Mouse (Mus musculus): ENCODE measurements around the gene Ltbr. TPM values are rescaled to one million over a fixed set of nuclear protein-coding genes. Genes with fewer than 3 reads are reported as not detected.

Ltbr gene
- 37.3 and 38.6 TPM in 2 replicates for polyA plus RNA-seq (2016; fragmentation: Nextera tagmentation; extraction: Ambion mirVana)

DNA sequence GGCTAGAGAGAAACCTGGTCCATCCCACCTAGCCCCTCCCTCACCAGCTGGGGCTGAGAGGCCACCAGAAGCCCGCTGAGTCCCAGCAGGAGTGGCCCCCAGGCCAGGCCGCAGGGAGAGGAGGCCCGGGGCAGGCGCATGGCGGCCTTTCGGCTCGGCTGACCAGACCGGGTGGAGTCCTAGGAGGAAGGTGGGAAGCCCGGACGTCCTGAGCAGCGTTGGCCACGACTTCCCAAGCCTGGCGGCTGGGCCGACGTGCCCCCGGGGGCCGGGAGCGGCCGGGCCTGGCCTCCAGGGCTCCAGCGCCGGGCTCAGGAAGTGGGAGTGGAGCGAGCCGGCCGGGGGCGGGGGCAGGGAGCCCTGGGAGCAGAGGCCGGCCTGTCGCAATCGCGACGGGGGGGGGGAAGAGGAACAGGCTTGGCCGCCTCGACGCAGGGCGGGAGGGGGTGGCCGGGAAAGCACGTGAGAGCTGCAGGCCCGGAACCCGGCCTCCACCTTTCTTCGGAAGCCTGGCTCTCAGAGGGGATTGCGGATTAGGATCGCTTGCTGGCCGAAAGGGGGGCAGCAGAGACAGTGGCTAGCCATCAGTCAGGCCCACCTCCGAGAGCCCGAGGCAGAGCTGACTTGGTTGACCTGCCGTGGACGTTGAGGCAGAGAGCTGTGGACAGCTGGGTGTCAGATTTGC, at the start of gene Ltbr:
Ltbr (minus strand) TSS at position 340 of the 685 bp plus-strand sequence.
- peak within 1 kb of the TSS; percentile 78 for H3K4me2 ChIP-seq
- peak within 1 kb of the TSS; percentile 83 for H3K27ac ChIP-seq
- H3K4me3 ChIP-seq (replicated peaks) = peak within 1 kb of the TSS; percentile 53
- under 1% methylated on average over 36 of the region's 46 CpGs for WGBS
- peaks cover 17% of the 10 kb centered on the region for H3K36me3 ChIP-seq
- H3K9me3 ChIP-seq = no peaks in the 10 kb centered on the region
- ATAC-seq (ENCODE audit: insufficient number of reproducible peaks, insufficient read depth, low FRiP score, low TSS enrichment, low read depth) = peak; percentile 58
- peak within 1 kb of the TSS; percentile 89 for H3K9ac ChIP-seq (replicated peaks)
- peaks cover 49% of the 10 kb centered on the region for H3K4me1 ChIP-seq (replicated peaks)
- H3K27me3 ChIP-seq = 0 out of 2 replicates have a peak, but pooled peaks cover 2% of the 10 kb centered on the region

DNA sequence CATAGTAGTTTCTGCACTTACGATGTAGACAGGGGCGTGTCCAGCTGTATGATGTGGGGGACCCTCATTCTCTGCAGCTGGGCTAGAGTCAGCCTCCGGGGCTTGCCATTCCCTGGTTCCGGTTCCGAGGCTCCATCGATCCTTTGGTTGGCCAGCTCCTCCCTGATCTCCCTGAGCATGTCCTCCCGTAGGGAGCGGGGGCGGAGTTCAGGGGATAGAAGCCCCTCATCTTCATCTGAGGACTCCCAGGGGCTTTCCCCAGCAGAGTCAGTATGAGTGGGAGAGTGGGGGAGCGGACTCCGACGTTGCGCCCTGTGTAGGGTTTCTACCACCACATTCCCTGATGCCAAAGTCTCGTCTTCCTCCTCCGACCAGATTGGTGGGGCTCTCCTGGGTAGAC, 49.3 kb upstream of the Ltbr start:
- peaks cover 30% of the 10 kb centered on the region for H3K4me1 ChIP-seq (replicated peaks)
- peaks cover 50% of the 10 kb centered on the region for H3K36me3 ChIP-seq
- 26% methylated on average over 15 of the region's 15 CpGs for WGBS
- no peak overlapping the region for H3K4me3 ChIP-seq (replicated peaks)
- no peak overlapping the region for H3K9ac ChIP-seq (replicated peaks)
- H3K4me2 ChIP-seq = peak overlapping the region; percentile 30
- peaks cover 40% of the 10 kb centered on the region for H3K27me3 ChIP-seq
- H3K27ac ChIP-seq = no peak overlapping the region
- ATAC-seq (ENCODE audit: insufficient number of reproducible peaks, insufficient read depth, low FRiP score, low TSS enrichment, low read depth) = no peak
- H3K9me3 ChIP-seq = no peaks in the 10 kb centered on the region

DNA sequence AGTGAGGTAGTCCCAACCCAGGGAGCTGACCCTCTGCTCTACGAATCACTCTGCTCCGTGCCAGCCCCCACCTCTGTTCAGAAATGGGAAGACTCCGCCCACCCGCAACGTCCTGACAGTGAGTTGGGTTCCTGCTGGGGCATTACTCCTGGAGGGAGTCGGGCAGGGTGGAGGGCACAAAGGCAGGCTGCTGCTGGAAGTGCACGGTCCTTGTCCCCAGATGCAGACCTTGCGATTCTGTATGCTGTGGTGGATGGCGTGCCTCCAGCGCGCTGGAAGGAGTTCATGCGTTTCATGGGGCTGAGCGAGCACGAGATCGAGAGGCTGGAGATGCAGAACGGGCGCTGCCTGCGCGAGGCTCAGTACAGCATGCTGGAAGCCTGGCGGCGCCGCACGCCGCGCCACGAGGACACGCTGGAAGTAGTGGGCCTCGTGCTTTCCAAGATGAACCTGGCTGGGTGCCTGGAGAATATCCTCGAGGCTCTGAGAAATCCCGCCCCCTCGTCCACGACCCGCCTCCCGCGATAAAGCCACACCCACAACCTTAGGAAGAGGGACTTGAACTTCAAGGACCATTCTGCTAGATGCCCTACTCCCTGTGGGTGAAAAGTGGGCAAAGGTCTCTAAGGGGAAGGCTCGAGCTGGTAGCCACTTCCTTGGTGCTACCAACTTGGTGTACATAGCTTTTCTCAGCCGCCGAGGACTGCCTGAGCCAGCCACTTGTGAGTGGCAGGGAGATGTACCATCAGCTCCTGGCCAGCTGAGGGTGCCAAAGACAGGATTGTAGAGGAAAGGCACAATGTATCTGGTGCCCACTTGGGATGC, 48.0 kb upstream of the Ltbr start:
- Histone ChIP-seq H3K9me3 (no peaks in the 10 kb centered on the region), H3K4me1 (replicated peaks) (peaks cover 26% of the 10 kb centered on the region), H3K9ac (replicated peaks) (no peak overlapping the region), H3K27ac (0 out of 2 replicates have a peak overlapping the region, but pooled peaks have one; percentile 17), H3K36me3 (peaks cover 60% of the 10 kb centered on the region), H3K27me3 (peaks cover 40% of the 10 kb centered on the region), H3K4me3 (replicated peaks) (no peak overlapping the region), H3K4me2 (no peak overlapping the region)
- WGBS = 36% methylated on average over 38 of the region's 38 CpGs
- no peak for ATAC-seq (ENCODE audit: insufficient number of reproducible peaks, insufficient read depth, low FRiP score, low TSS enrichment, low read depth)

DNA sequence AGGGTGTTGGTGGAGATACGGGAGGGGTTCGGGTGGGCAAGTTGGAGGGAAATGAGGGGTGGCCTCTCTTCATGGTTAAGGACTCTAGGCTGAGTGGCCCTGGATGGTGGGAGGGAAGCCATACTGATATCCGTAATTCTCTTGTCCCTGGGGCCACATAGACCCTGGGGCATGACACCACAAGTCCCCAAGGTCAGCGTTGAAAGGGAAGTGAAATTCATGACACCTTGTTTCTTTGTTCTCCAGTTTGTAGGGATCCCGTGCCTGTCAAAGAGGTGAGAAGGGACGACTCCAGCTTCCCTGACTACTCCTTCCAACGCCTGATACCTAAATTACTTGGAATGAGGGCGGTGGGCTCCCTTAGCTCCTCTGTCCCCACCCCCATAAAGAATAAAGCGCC, 47.2 kb upstream of the Ltbr start:
- WGBS = 56% methylated on average over 9 of the region's 9 CpGs
- H3K9ac ChIP-seq (replicated peaks) = no peak overlapping the region
- H3K4me3 ChIP-seq (replicated peaks) = no peak overlapping the region
- no peak overlapping the region for H3K4me2 ChIP-seq
- H3K4me1 ChIP-seq (replicated peaks) = peaks cover 34% of the 10 kb centered on the region
- no peak overlapping the region for H3K27ac ChIP-seq
- no peaks in the 10 kb centered on the region for H3K9me3 ChIP-seq
- H3K27me3 ChIP-seq = peaks cover 40% of the 10 kb centered on the region
- ATAC-seq (ENCODE audit: insufficient number of reproducible peaks, insufficient read depth, low FRiP score, low TSS enrichment, low read depth) = no peak
- peaks cover 60% of the 10 kb centered on the region for H3K36me3 ChIP-seq

DNA sequence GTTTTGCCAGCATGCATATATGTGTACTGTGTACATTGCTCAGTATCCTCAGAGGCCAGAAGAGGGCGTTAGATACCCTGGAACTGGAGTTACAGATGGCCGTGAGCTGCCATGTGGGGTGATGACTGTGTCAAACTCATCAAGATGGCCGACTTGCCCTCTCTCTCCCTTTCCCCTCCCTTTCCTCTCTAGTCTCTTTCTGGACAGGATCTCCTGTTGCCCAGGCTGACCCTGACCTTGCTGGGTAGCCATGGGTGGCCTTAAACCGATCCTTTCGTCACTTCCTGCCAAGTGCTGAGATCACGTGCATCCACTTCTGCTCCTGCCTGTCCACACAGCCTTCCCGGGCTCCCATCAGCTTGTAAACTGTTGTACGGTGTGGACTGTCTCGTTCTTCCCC, 46.3 kb upstream of the Ltbr start:
- H3K9me3 ChIP-seq = no peaks in the 10 kb centered on the region
- H3K27ac ChIP-seq = no peak overlapping the region
- H3K9ac ChIP-seq (replicated peaks) = no peak overlapping the region
- H3K27me3 ChIP-seq = peaks cover 40% of the 10 kb centered on the region
- peaks cover 60% of the 10 kb centered on the region for H3K36me3 ChIP-seq
- ATAC-seq (ENCODE audit: insufficient number of reproducible peaks, insufficient read depth, low FRiP score, low TSS enrichment, low read depth) = no peak
- WGBS = 50% methylated on average over 9 of the region's 9 CpGs
- H3K4me2 ChIP-seq = no peak overlapping the region
- H3K4me3 ChIP-seq (replicated peaks) = no peak overlapping the region
- H3K4me1 ChIP-seq (replicated peaks) = peaks cover 43% of the 10 kb centered on the region

DNA sequence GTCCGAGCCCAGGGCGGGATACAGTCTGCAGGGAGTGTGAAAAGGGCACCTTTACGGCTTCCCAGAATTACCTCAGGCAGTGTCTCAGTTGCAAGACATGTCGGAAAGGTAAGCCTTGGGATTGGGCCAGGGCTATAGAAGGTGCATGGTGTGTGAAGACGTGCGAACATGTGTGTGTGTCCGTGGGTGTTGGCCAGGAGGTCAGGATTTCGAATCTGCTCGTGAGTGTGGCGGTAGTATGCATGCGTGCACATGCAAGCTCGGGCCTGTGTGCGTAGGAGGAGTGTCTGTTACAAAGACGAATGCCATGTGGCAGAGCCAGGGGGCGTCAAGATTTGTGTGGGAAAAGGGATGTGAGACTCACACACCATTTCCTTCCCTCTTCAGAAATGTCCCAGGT, 43.6 kb upstream of the Ltbr start:
- H3K36me3 ChIP-seq = peaks cover 53% of the 10 kb centered on the region
- no peak overlapping the region for H3K27ac ChIP-seq
- no peaks in the 10 kb centered on the region for H3K9me3 ChIP-seq
- no peak for ATAC-seq (ENCODE audit: insufficient number of reproducible peaks, insufficient read depth, low FRiP score, low TSS enrichment, low read depth)
- no peak overlapping the region for H3K4me3 ChIP-seq (replicated peaks)
- peaks cover 19% of the 10 kb centered on the region for H3K27me3 ChIP-seq
- peaks cover 45% of the 10 kb centered on the region for H3K4me1 ChIP-seq (replicated peaks)
- no peak overlapping the region for H3K9ac ChIP-seq (replicated peaks)
- WGBS = 89% methylated on average over 15 of the region's 15 CpGs
- H3K4me2 ChIP-seq = no peak overlapping the region

DNA sequence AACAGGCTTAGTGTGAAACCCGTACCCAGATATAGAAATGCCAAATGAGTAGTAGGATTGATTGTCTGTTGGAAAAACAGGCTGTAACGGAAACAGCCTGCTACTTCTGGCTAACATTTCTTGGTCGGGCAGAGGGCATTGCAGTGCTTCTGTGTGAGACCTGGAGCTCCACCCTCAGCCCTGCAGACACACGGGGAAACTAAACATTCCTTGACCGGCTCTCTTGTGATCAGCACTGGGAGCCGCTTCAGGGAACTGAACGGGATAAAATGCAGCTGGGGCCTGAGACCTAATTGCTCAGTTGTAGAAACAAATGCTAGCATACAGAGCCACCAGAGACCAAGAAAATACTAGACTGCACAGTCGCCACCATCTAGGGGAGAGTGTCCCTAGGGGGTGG, 42.6 kb upstream of the Ltbr start:
- Histone ChIP-seq H3K4me1 (replicated peaks) (peaks cover 55% of the 10 kb centered on the region), H3K27ac (0 out of 2 replicates have a peak overlapping the region, but pooled peaks have one; percentile 35), H3K36me3 (peaks cover 43% of the 10 kb centered on the region), H3K4me2 (peak overlapping the region; percentile 49; the same call in 1 of the 2 replicates), H3K27me3 (peaks cover 9% of the 10 kb centered on the region), H3K4me3 (replicated peaks) (no peak overlapping the region), H3K9ac (replicated peaks) (no peak overlapping the region), H3K9me3 (no peaks in the 10 kb centered on the region)
- ATAC-seq (ENCODE audit: insufficient number of reproducible peaks, insufficient read depth, low FRiP score, low TSS enrichment, low read depth) = no peak
- WGBS = 25% methylated on average over 8 of the region's 8 CpGs

DNA sequence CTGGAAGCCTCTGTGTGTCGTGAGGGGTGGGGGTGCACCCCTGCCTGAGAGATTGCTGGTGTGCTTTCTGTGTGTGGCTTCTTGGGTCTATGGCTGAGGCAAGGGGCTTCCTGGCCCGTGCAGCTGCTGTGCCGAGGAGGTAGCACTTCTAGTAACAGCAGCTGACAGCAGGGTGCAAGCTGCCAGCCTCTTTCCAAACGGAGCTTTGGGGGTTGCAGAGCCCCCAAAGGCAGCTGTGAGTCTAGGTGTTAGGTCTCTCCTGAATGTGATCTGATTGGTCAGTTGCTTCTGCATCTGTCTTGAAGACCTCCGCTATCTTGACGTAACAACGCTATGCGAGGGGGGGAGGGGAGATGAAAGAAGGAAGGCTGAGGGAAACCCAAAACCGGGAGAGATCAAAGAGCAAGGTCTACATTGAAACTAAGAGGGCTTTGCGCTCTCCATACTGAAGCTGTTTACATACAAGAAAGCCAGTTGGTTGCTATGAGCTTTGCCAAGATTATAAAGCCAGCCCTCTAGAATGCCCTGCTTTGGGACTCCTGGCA, 41.6 kb upstream of the Ltbr start:
- peak overlapping the region; percentile 37; the same call in 1 of the 2 replicates for H3K9ac ChIP-seq (replicated peaks)
- H3K36me3 ChIP-seq = peaks cover 33% of the 10 kb centered on the region
- ATAC-seq (ENCODE audit: insufficient number of reproducible peaks, insufficient read depth, low FRiP score, low TSS enrichment, low read depth) = no peak; the same call in 1 of the 2 replicates
- peak overlapping the region; percentile 84 for H3K27ac ChIP-seq
- no peaks in the 10 kb centered on the region for H3K27me3 ChIP-seq
- H3K4me1 ChIP-seq (replicated peaks) = peaks cover 65% of the 10 kb centered on the region
- H3K4me3 ChIP-seq (replicated peaks) = peak overlapping the region; percentile 20
- H3K4me2 ChIP-seq = peak overlapping the region; percentile 49
- no peaks in the 10 kb centered on the region for H3K9me3 ChIP-seq
- 4% methylated on average over 10 of the region's 10 CpGs for WGBS

DNA sequence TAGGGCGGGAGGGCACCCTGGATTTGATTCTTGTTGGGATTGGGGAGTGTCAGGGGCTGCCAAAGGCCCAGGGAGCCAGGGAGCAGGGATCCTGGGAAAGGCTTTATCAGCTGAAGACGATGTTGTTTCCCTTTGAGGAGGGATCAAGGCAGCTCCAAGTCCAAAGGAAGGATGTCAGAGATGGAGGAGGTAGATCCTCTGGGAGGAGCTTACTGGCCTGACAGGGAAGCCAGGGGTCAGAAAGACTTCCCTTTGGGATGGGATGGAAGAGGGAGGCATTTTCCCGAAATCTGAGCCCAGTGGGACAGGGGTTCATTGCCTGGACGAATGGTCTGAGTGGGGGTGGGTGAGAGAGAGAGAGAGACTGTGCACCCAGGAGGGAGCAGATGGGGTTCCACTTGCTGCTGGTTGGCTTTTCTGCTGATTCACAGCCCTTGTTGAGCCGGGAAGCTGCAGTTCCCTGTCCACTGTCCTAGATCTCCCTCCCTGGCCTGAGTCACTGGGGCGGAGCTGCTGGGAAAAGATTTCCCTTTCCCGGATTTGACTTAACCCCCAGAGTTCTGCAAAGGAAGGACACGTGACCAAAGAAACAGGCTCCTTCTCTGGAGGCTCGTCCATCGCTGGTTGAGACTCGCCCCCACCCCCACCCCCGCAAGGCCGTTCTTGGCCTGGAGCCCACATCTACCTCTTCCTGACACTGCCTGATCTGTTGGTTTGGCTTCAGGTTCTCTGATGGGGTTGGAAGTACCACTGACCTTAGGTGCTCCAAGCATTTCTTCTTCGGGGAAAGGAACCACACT, 40.9 kb upstream of the Ltbr start:
- peaks cover 25% of the 10 kb centered on the region for H3K36me3 ChIP-seq
- peak overlapping the region; percentile 84 for H3K27ac ChIP-seq
- H3K27me3 ChIP-seq = no peaks in the 10 kb centered on the region
- no peak overlapping the region; the same call in 1 of the 2 replicates for H3K9ac ChIP-seq (replicated peaks)
- no peak for ATAC-seq (ENCODE audit: insufficient number of reproducible peaks, insufficient read depth, low FRiP score, low TSS enrichment, low read depth)
- WGBS = 7% methylated on average over 14 of the region's 14 CpGs
- no peaks in the 10 kb centered on the region for H3K9me3 ChIP-seq
- peaks cover 67% of the 10 kb centered on the region for H3K4me1 ChIP-seq (replicated peaks)
- H3K4me2 ChIP-seq = peak overlapping the region; percentile 49
- H3K4me3 ChIP-seq (replicated peaks) = peak overlapping the region; percentile 20

DNA sequence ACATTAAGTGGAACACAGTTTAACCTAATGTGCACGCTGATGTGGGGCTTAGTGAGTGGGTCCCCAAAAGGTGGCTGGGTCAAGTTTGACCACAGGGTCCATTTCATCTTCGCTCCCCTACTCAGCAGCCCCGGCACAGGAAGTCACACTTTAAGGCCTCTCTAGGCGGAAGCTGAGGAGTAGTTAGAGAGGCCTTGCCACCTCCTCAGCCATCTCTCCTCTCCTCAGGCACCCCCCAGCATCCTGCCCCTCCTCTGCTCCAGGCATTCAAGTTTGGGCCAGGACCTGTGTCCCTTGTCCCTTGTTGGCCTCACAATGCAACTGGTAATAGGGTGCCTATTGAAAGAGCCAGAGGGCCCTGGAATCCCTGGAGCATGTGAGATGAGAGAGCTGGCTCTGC, 40.0 kb upstream of the Ltbr start:
- Histone ChIP-seq H3K4me1 (replicated peaks) (peaks cover 73% of the 10 kb centered on the region), H3K4me2 (0 out of 2 replicates have a peak overlapping the region, but pooled peaks have one; percentile 2), H3K27me3 (no peaks in the 10 kb centered on the region), H3K4me3 (replicated peaks) (no peak overlapping the region), H3K9ac (replicated peaks) (no peak overlapping the region), H3K36me3 (peaks cover 16% of the 10 kb centered on the region), H3K9me3 (no peaks in the 10 kb centered on the region), H3K27ac (0 out of 2 replicates have a peak overlapping the region, but pooled peaks have one; percentile 84)
- 73% methylated on average over 4 of the region's 4 CpGs for WGBS
- ATAC-seq (ENCODE audit: insufficient number of reproducible peaks, insufficient read depth, low FRiP score, low TSS enrichment, low read depth) = no peak

Measured in limb, embryonic 12.5 days (tissue).